Mouse (Mus musculus) G1E (cell line): ENCODE results near the gene Fgfr2. TPM values are rescaled to one million over a fixed set of nuclear protein-coding genes. Genes with fewer than 3 reads are reported as not detected.

ENCODE experiments used
- ATAC-seq: 2 replicates; pipeline ENCODE4 v1.8.0; 2016; ENCODE audit warnings: mild to moderate bottlenecking; ENCODE audit not compliant: insufficient number of reproducible peaks, poor library complexity, low FRiP score, severe bottlenecking; ENCODE audit errors: extremely low read depth
- DNase-seq: peaks from one replicate; pipeline ENCODE4 v3.0.0; 2012; ENCODE audit warnings: low spot score
- H3K27me3 ChIP-seq: 2 replicates; pipeline ENCODE4 v1.6.1; 2012; ENCODE audit warnings: mild to moderate bottlenecking, low read length, inconsistent platforms; ENCODE audit not compliant: insufficient read depth
- H3K36me3 ChIP-seq: replicated peaks from 2 replicates; pipeline ENCODE3; 2012; ENCODE audit warnings: mild to moderate bottlenecking, inconsistent platforms
- H3K4me1 ChIP-seq: 2 replicates; pipeline ENCODE4 v1.6.1; 2012; ENCODE audit warnings: low read depth, low read length, inconsistent platforms, mixed read lengths; ENCODE audit not compliant: insufficient read depth
- H3K4me3 ChIP-seq: 2 replicates; pipeline ENCODE4 v1.5.1; 2012; ENCODE audit warnings: low read depth, mild to moderate bottlenecking, inconsistent platforms, low read length, moderate library complexity, mixed read lengths
- H3K9me3 ChIP-seq: replicated peaks from 2 replicates; pipeline ENCODE4 v1.6.1; 2012; ENCODE audit warnings: inconsistent platforms
- CTCF ChIP-seq: IDR thresholded peaks from 2 replicates; pipeline ENCODE4 v1.5.1; 2012; ENCODE audit warnings: low read depth, low read length, inconsistent platforms, mixed read lengths
- GATA1 ChIP-seq: IDR thresholded peaks from 2 replicates; pipeline ENCODE4 v1.6.1; 2012; ENCODE audit warnings: borderline replicate concordance, low read length, inconsistent platforms, mixed read lengths
- GATA2 ChIP-seq: IDR thresholded peaks from 2 replicates; pipeline ENCODE4 v1.6.1; 2012; ENCODE audit warnings: low read depth, low read length, inconsistent platforms, borderline replicate concordance
- POLR2AphosphoS5 ChIP-seq: IDR thresholded peaks from 2 replicates; pipeline ENCODE4 v1.6.1; 2012; ENCODE audit warnings: low read depth, low read length, inconsistent platforms; ENCODE audit not compliant: insufficient replicate concordance
- TAL1 ChIP-seq: conservative IDR thresholded peaks from 2 replicates; pipeline ENCODE4 v1.6.1; 2012; ENCODE audit warnings: low read depth, low read length, inconsistent platforms, mixed read lengths
- polyA plus RNA-seq: library from polyadenylated mRNA; stranded (reverse); fragments of >175 nt; gene quantifications from 2 replicates; pipeline ENCODE4 v1.2.3, GENCODE M21; 2012
- total RNA-seq, 2 experiments: library from RNA; stranded (forward) in 1 of 2; stranded (reverse) in 1 of 2; fragments of 200-1000 nt in 1 of 2; fragments of >200 nt in 1 of 2; fragmentation: Nextera tagmentation in 1 of 2; gene quantifications; 2 replicates each; pipeline ENCODE4 v1.2.3; 2014 to 2017

Fgfr2 gene
- total and polyA plus RNA-seq, 3 experiments = 0.22 TPM; not detected in 2

DNA sequence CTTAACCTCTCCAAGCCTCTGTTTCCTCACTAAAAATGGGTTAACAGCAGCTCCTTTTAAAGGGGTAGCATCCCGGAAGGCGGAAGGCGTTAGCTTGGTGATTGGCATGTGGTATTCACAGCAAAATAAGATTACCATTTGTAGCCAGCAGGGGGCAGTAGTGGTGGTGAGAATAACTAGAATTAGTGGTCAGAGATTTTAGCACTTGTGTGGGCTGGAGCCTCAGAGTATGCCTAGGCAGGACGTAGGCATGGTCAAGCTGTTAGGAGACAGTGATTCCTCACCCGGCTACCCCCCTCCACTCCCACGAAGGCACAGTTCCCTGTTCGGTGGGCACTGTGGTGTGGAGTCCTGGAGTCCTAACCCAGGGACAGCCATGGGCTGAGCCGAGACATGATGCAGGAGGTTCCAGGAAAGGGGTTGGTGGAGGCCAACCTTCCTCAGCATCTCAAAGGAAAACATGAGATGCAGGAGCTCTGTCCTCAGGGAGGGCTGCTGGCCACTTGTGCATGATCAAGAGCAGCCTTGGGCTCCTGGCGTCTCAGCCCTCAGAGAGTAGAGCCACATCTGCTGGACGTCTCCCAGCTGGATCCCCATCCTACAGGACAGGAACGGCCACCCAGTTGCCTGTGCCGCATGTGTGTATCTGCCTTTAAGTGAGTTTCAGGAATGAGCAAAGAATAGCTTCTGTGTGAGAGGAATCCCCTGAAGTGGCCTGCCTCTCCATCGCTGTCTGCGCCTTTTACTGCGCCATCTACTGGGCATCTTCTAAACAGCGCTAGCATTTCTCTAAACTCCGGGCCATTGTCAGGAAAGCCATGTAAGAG is 2360.9 kb downstream of the Fgfr2 start:
- Histone ChIP-seq H3K4me1 (no peaks in the 10 kb centered on the region), H3K9me3 (peaks cover 81% of the 10 kb centered on the region), H3K36me3 (no peaks in the 10 kb centered on the region), H3K4me3 (no peak overlapping the region), H3K27me3 (no peaks in the 10 kb centered on the region)
- no peak for DNase-seq
- TF ChIP-seq GATA2 (no peak), TAL1 (no peak), GATA1 (no peak), POLR2AphosphoS5 (no peak), CTCF (no peak)
- ATAC-seq = no peak

GRCm38 (mm10) chr7:130757326-130757865 is 2365.8 kb downstream of the Fgfr2 start:
- DNase-seq (no peak), ATAC-seq (no peak)
- Histone ChIP-seq H3K9me3 (peaks cover 92% of the 10 kb centered on the region), H3K4me1 (no peaks in the 10 kb centered on the region), H3K36me3 (no peaks in the 10 kb centered on the region), H3K4me3 (no peak overlapping the region), H3K27me3 (no peaks in the 10 kb centered on the region)
- no peak for TF ChIP-seq GATA1
- no peak for TF ChIP-seq TAL1
- TF ChIP-seq POLR2AphosphoS5 = no peak
- no peak for TF ChIP-seq CTCF
- TF ChIP-seq GATA2 = no peak

DNA sequence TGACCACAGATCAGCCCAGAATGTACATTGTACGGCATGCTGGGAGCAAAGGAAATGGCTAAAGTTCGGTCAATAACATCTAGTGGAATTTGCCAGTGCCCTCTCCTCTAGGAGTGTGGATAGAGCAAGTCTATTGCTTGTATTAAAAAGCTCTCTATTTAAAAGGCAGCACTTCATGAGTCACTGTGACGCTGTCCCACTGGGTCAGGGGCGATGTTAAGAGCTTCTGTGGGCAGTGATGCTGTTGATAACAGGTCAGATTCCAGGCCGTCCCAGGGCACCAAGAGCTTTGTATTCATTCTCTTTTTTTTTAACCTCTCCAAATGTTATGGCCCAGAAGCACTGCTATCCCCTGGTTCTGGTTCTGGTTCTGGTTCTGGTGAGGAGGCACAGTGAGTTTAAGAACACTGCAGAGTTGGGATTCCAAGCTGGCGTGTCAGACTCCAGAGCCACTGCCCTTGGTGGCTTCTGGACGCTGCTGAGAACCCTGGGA is 2366.8 kb downstream of the Fgfr2 start:
- H3K4me1 ChIP-seq = no peaks in the 10 kb centered on the region
- no peak for TF ChIP-seq POLR2AphosphoS5
- no peak for TF ChIP-seq CTCF
- TF ChIP-seq TAL1 = no peak
- TF ChIP-seq GATA2 = no peak
- no peak for TF ChIP-seq GATA1
- no peak overlapping the region for H3K4me3 ChIP-seq
- DNase-seq (no peak), ATAC-seq (no peak)
- no peaks in the 10 kb centered on the region for H3K27me3 ChIP-seq
- no peaks in the 10 kb centered on the region for H3K36me3 ChIP-seq
- peaks cover 88% of the 10 kb centered on the region for H3K9me3 ChIP-seq

- no peak for DNase-seq
- Histone ChIP-seq H3K4me3 (no peak overlapping the region), H3K36me3 (no peaks in the 10 kb centered on the region), H3K4me1 (no peaks in the 10 kb centered on the region), H3K27me3 (no peaks in the 10 kb centered on the region), H3K9me3 (peaks cover 91% of the 10 kb centered on the region)
- TF ChIP-seq CTCF = no peak
- no peak for TF ChIP-seq GATA1
- TF ChIP-seq GATA2 = no peak
- no peak for TF ChIP-seq TAL1
- no peak for TF ChIP-seq POLR2AphosphoS5
- no peak for ATAC-seq
Measured at GRCm38 (mm10) chr7:130754790-130755189, 2368.4 kb downstream of the Fgfr2 start.

GRCm38 (mm10) chr7:130751678-130752077 is 2371.5 kb downstream of the Fgfr2 start:
- no peak for TF ChIP-seq POLR2AphosphoS5
- no peak for TF ChIP-seq GATA2
- TF ChIP-seq CTCF = no peak
- TF ChIP-seq TAL1 = no peak
- no peak for TF ChIP-seq GATA1

More at GRCm38 (mm10) chr7:130751678-130752077, 2371.5 kb downstream of the Fgfr2 start:
- no peaks in the 10 kb centered on the region for H3K27me3 ChIP-seq
- H3K4me1 ChIP-seq = no peaks in the 10 kb centered on the region
- no peak overlapping the region for H3K4me3 ChIP-seq
- H3K36me3 ChIP-seq = no peaks in the 10 kb centered on the region
- ATAC-seq (no peak), DNase-seq (no peak)
- H3K9me3 ChIP-seq = peaks cover 84% of the 10 kb centered on the region
